Mouse (Mus musculus) liver, embryonic 14.5 days (tissue): ENCODE data around the gene Cenpo. TPM values are rescaled to one million over a fixed set of nuclear protein-coding genes. Genes with fewer than 3 reads are reported as not detected.

Source experiments
- ATAC-seq: fragments of 200-750 bp; cut with Nextera tagmentation; 2 replicates; pipeline ENCODE4 v1.8.0; 2017; ENCODE audit warnings: moderate number of reproducible peaks, mild to moderate bottlenecking, moderate library complexity; ENCODE audit not compliant: insufficient read depth
- DNase-seq, 3 experiments: peaks; one replicate each; pipeline ENCODE4 v3.0.0-alpha.2; 2012 to 2013; ENCODE audit warnings: low read depth in 3 of 3, low spot score in 3 of 3
- H3K27ac ChIP-seq: fragments of 300-500 bp; sonication (generic); 2 replicates; pipeline ENCODE4 v1.5.1; 2014; ENCODE audit warnings: moderate library complexity, mild to moderate bottlenecking, control low read depth, inconsistent platforms
- H3K27me3 ChIP-seq: fragments of 300-500 bp; sonication (generic); 2 replicates; pipeline ENCODE4 v1.6.1; 2014; ENCODE audit warnings: mild to moderate bottlenecking, low read length, moderate library complexity; ENCODE audit not compliant: control insufficient read depth, insufficient read depth
- H3K36me3 ChIP-seq: fragments of 300-500 bp; sonication (generic); replicated peaks from 2 replicates; pipeline ENCODE4 v1.6.1; 2014; ENCODE audit warnings: low read depth; ENCODE audit not compliant: control insufficient read depth, insufficient read depth
- H3K4me1 ChIP-seq, 2 experiments: fragments of 200-500 bp in 1 of 2; fragments of 300-500 bp in 1 of 2; sonication (generic) in 1 of 2; replicated peaks; 2 replicates each; pipeline ENCODE4 v1.6.1; 2012 to 2014; ENCODE audit warnings: antibody characterized with exemption in 1 of 2, inconsistent platforms in 1 of 2, low read length in 1 of 2; ENCODE audit not compliant: control insufficient read depth in 2 of 2, insufficient read depth in 2 of 2
- H3K4me2 ChIP-seq: fragments of 300-500 bp; sonication (generic); 2 replicates; pipeline ENCODE4 v1.6.1; 2014; ENCODE audit warnings: low read depth, mild to moderate bottlenecking, control low read depth, moderate library complexity
- H3K4me3 ChIP-seq, 2 experiments: fragments of 200-500 bp in 1 of 2; fragments of 300-500 bp in 1 of 2; sonication (generic) in 1 of 2; 2 replicates each; pipeline ENCODE4 v1.5.1; 2012 to 2014; ENCODE audit warnings: low read depth in 2 of 2, low read length in 2 of 2, mild to moderate bottlenecking in 2 of 2, control low read depth in 1 of 2, inconsistent platforms in 1 of 2, moderate library complexity in 1 of 2; ENCODE audit not compliant: insufficient read depth in 1 of 2
- H3K9ac ChIP-seq: fragments of 300-500 bp; sonication (generic); replicated peaks from 2 replicates; pipeline ENCODE4 v1.6.1; 2014; ENCODE audit warnings: mild to moderate bottlenecking, control low read depth, moderate library complexity
- H3K9me3 ChIP-seq: fragments of 300-500 bp; sonication (generic); 2 replicates; pipeline ENCODE4 v1.6.1; 2016; ENCODE audit warnings: low read length, mixed read lengths; ENCODE audit not compliant: control insufficient read depth
- CTCF ChIP-seq: IDR thresholded peaks from 2 replicates; pipeline ENCODE4 v1.5.1; 2016; ENCODE audit warnings: antibody characterized with exemption, low read depth, control low read depth
- EP300 ChIP-seq: IDR thresholded peaks from 2 replicates; pipeline ENCODE4 v1.6.1; 2016; ENCODE audit warnings: antibody characterized with exemption, low read depth
- WGBS: fragments of 180-500 bp; shearing (Covaris S2); extraction: QIAGEN DNeasy Blood & Tissue Kit; methylation state at CpG from one replicate; pipeline ENCODE4 v1.1.7; 2014; ENCODE audit not compliant: insufficient replicate concordance; 5-methylcytosine and 5-hydroxymethylcytosine counted together
- polyA plus RNA-seq, 2 experiments: library from polyadenylated mRNA; depleted of rRNA in 1 of 2; stranded (reverse) in 1 of 2; unstranded in 1 of 2; fragments of >200 nt; fragmentation: Nextera tagmentation in 1 of 2; extraction: Ambion mirVana in 1 of 2; gene quantifications; 2 replicates each; pipeline versions ENCODE4 v1.2.1 to v1.2.3; 2012 to 2014

The Cenpo gene
- polyA plus RNA-seq, 2 experiments, result 9.4 to 10.5 TPM

GRCm38 (mm10) chr12:4237481-4237880 is 3.4 kb upstream of the Cenpo start:
- no peak overlapping the region for H3K4me3 ChIP-seq
- whole genome bisulfite sequencing, result 82% methylated on average over 15 of the region's 15 CpGs
- TF ChIP-seq CTCF, result no peak
- TF ChIP-seq EP300, result no peak
- no peaks in the 10 kb centered on the region for H3K27me3 ChIP-seq
- H3K27ac ChIP-seq, result no peak overlapping the region
- no peaks in the 10 kb centered on the region for H3K9me3 ChIP-seq
- H3K4me2 ChIP-seq, result no peak overlapping the region
- no peaks in the 10 kb centered on the region for H3K36me3 ChIP-seq
- peaks cover 5 to 7% of the 10 kb centered on the region in 2 experiments; a peak in 3 of 4 replicates for H3K4me1 ChIP-seq
- no peak for DNase-seq
- no peak overlapping the region for H3K9ac ChIP-seq
- no peak for ATAC-seq

- H3K9ac ChIP-seq, result peak overlapping the region; percentile 87
- no peak for TF ChIP-seq EP300
- no peak for TF ChIP-seq CTCF
- H3K9me3 ChIP-seq, result no peaks in the 10 kb centered on the region
- H3K4me1 ChIP-seq, result peaks cover 8 to 11% of the 10 kb centered on the region in 2 experiments; a peak in 3 of 4 replicates
- H3K27ac ChIP-seq, result no peak overlapping the region
- ATAC-seq (no peak), DNase-seq (no peak)
- peaks cover 18% of the 10 kb centered on the region for H3K36me3 ChIP-seq
- H3K27me3 ChIP-seq, result no peaks in the 10 kb centered on the region
- H3K4me3 ChIP-seq, result peak overlapping the region; percentile 92 to 96
- peak overlapping the region; percentile 83 for H3K4me2 ChIP-seq
- WGBS, result 14% methylated on average over 4 of the region's 4 CpGs
Observed at GRCm38 (mm10) chr12:4232777-4233176, 1.3 kb downstream of the Cenpo start.

- TF ChIP-seq CTCF (no peak), EP300 (no peak)
- ATAC-seq (no peak), DNase-seq (no peak)
- Histone ChIP-seq H3K4me3 (no peak overlapping the region), H3K4me2 (no peak overlapping the region), H3K27ac (no peak overlapping the region), H3K9ac (no peak overlapping the region), H3K9me3 (no peaks in the 10 kb centered on the region), H3K27me3 (no peaks in the 10 kb centered on the region), H3K4me1 (peaks cover 8 to 11% of the 10 kb centered on the region in 2 experiments; a peak in 3 of 4 replicates), H3K36me3 (peaks cover 24% of the 10 kb centered on the region)
- 84% methylated on average over 7 of the region's 7 CpGs for WGBS
Observed at GRCm38 (mm10) chr12:4230156-4230555, 3.9 kb downstream of the Cenpo start.

- no peaks in the 10 kb centered on the region for H3K27me3 ChIP-seq
- TF ChIP-seq CTCF, result no peak
- no peak for TF ChIP-seq EP300
- ATAC-seq (no peak), DNase-seq (no peak)
- peaks cover 10% of the 10 kb centered on the region; the same call in 1 of the 2 replicates for H3K36me3 ChIP-seq
- no peak overlapping the region for H3K4me3 ChIP-seq
- H3K4me1 ChIP-seq, result no peaks in the 10 kb centered on the region
- H3K27ac ChIP-seq, result no peak overlapping the region
- H3K9ac ChIP-seq, result no peak overlapping the region
- H3K9me3 ChIP-seq, result no peaks in the 10 kb centered on the region
- no peak overlapping the region for H3K4me2 ChIP-seq
- 64% methylated on average over 8 of the region's 8 CpGs for WGBS
Observed at GRCm38 (mm10) chr12:4212908-4213307, 21.2 kb downstream of the Cenpo start.

GRCm38 (mm10) chr12:4211174-4211573 is 22.9 kb downstream of the Cenpo start:
- Histone ChIP-seq H3K36me3 (peaks cover 6% of the 10 kb centered on the region; the same call in 1 of the 2 replicates), H3K9me3 (no peaks in the 10 kb centered on the region), H3K27me3 (no peaks in the 10 kb centered on the region), H3K4me1 (no peaks in the 10 kb centered on the region), H3K9ac (no peak overlapping the region), H3K4me3 (no peak overlapping the region), H3K4me2 (no peak overlapping the region), H3K27ac (no peak overlapping the region)
- WGBS, result 60% methylated on average over 9 of the region's 9 CpGs
- ATAC-seq (0 out of 2 replicates have a peak, but pooled peaks have one; percentile 26), DNase-seq (no peak)
- no peak for TF ChIP-seq EP300
